Mouse (Mus musculus) embryonic facial prominence, embryonic 13.5 days (tissue): ENCODE measurements around the gene Rnf144b. TPM values are rescaled to one million over a fixed set of nuclear protein-coding genes. Genes with fewer than 3 reads are reported as not detected.

Experiments
- ATAC-seq: fragments of 200-750 bp; cut with Nextera tagmentation; 2 replicates; pipeline ENCODE4 v1.8.0; 2017; ENCODE audit warnings: low read depth; ENCODE audit not compliant: insufficient number of reproducible peaks, insufficient read depth, low FRiP score, low TSS enrichment
- H3K27ac ChIP-seq: fragments of 300-500 bp; sonication (generic); 2 replicates; pipeline ENCODE4 v1.5.1; 2015; ENCODE audit warnings: moderate library complexity, mild to moderate bottlenecking, inconsistent platforms
- H3K27me3 ChIP-seq: fragments of 300-500 bp; sonication (generic); 2 replicates; pipeline ENCODE4 v1.6.1; 2015; ENCODE audit warnings: mild to moderate bottlenecking, inconsistent platforms
- H3K36me3 ChIP-seq: fragments of 300-500 bp; sonication (generic); 2 replicates; pipeline ENCODE4 v1.6.1; 2015; ENCODE audit warnings: mild to moderate bottlenecking, inconsistent platforms
- H3K4me1 ChIP-seq: fragments of 300-500 bp; sonication (generic); 2 replicates; pipeline ENCODE4 v1.6.1; 2015; ENCODE audit warnings: inconsistent platforms
- H3K4me2 ChIP-seq: fragments of 300-500 bp; sonication (generic); 2 replicates; pipeline ENCODE4 v1.6.1; 2015; ENCODE audit warnings: moderate library complexity, mild to moderate bottlenecking, inconsistent platforms
- H3K4me3 ChIP-seq: fragments of 300-500 bp; sonication (generic); 2 replicates; pipeline ENCODE4 v1.5.1; 2015; ENCODE audit warnings: mild to moderate bottlenecking, inconsistent platforms
- H3K9ac ChIP-seq: fragments of 300-500 bp; sonication (generic); 2 replicates; pipeline ENCODE4 v1.6.1; 2015; ENCODE audit warnings: mild to moderate bottlenecking, inconsistent platforms
- H3K9me3 ChIP-seq: fragments of 300-500 bp; sonication (generic); 2 replicates; pipeline ENCODE4 v1.6.1; 2016; ENCODE audit warnings: inconsistent platforms
- WGBS: fragments of 180-500 bp; shearing (Covaris S2); methylation state at CpG from one replicate; pipeline ENCODE4 v1.1.7; 2015; ENCODE audit warnings: mixed read lengths; 5-methylcytosine and 5-hydroxymethylcytosine counted together
- polyA plus RNA-seq: library from polyadenylated mRNA; unstranded; fragments of >200 nt; fragmentation: Nextera tagmentation; extraction: Ambion mirVana; gene quantifications from 2 replicates; pipeline ENCODE4 v1.2.1, GENCODE M21; 2015

Rnf144b gene
- polyA plus RNA-seq, 1 experiment from 2014 or later = 2.2 TPM

DNA sequence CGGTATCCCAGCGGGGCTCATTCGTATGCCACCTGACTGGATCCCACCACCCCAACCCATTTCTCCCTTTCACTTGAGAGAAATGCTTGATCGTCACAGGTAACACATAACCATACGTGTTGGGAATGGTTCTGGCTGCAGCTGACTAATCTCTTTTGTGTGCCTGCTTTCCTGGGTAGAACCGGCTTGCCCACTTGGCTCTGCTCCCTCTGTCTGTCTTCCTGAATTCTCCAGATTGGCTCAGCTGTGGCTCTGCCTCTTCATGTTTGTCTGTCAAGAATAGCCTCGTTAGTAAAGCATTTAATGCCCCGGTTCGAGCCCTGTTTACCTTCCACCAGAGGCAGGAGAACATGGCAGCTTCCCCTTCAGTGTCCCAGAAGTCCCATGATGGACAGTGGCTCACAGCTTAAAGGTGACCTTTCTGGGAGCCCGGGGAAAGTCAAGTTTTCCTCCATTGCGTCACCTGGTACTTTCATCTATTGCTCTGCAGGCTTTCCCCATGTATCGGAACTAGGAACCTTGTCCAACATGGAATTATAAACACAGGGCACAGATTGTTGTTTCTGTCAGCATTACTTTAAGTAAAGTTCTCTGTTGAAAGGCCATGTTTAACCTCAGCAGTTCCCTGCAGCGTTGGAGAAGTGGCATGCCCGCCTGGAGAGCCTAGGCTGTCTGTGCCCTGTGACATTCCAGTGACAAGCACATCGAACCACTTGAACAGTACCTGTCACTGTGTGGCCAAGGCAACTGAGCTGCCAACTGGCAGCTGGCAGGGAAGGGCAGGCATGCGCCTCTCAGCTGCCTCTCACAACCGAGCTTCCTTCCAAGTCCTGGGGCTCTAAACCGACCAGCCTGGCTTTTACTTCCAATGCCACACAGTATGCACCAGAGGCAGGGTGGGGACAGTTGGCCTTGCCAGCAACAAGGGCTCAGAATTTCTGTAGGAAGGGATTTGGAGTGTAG is 101.4 kb downstream of the Rnf144b start:
- WGBS = 67% methylated on average over 18 of the region's 18 CpGs
- no peak for ATAC-seq
- H3K27me3 ChIP-seq = no peaks in the 10 kb centered on the region

DNA sequence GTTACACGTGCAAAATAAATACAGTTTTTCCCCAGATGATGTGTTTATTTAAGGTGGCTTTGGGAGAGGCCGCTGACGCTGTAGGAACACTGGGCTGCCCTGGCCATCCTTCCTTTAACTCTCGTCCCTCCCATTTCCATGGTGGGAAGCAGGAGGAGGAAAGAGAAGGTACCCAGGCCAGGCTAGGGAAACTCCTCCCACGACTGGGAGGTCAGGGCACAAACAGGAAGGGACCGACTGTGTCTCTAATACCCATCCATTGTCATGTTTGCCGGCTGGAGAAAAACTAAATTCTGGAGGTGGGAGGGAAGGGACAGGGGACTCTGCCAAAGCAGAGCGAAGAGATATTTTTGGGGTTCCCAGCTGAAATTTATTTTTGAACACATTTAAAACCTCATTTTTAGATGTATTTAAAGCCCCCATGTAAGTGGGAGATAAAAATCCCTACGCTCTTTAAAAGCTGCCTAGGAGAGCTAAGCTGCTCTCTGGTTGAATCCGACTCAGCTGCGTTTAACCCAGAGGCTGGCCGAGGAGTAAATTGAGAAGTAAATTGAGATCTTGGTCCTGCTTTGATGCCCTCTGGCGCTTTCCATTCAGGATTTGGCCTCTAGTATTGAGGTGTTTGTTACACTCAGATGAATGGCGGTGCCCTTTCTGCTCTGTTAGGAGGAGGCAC is 102.3 kb downstream of the Rnf144b start:
- Histone ChIP-seq H3K27ac (peak overlapping the region; percentile 28; the same call in 1 of the 2 replicates), H3K4me3 (no peak overlapping the region), H3K27me3 (no peaks in the 10 kb centered on the region), H3K9ac (0 out of 2 replicates have a peak overlapping the region, but pooled peaks have one; percentile 21), H3K9me3 (no peaks in the 10 kb centered on the region), H3K36me3 (no peaks in the 10 kb centered on the region), H3K4me1 (peaks cover 24% of the 10 kb centered on the region), H3K4me2 (no peak overlapping the region)
- no peak for ATAC-seq
- 11% methylated on average over 14 of the region's 14 CpGs for WGBS

More for the DNA sequence above, 101.4 kb downstream of the Rnf144b start:
- Histone ChIP-seq H3K36me3 (no peaks in the 10 kb centered on the region), H3K4me2 (no peak overlapping the region), H3K27ac (peak overlapping the region; percentile 55; the same call in 1 of the 2 replicates), H3K9ac (no peak overlapping the region), H3K9me3 (no peaks in the 10 kb centered on the region), H3K4me3 (no peak overlapping the region), H3K4me1 (peaks cover 24% of the 10 kb centered on the region)

DNA sequence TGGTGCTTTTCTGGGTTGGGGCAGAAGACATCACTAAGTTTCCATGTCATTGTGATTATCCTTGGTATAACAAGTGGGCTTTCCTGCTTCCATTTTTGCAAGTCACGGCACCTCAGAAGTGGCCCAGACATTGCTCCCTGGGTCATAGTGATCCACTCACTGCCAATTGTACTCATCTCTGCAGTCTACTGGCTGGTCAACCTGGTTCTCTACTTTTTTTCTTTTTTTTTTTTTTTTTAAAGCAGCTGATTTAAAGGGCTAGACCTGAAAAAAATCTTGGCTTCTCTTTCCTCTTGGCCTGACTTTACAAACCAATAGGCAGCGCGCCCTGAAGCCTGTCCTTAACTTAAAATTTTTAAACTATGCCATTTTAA is 102.9 kb downstream of the Rnf144b start:
- H3K9me3 ChIP-seq = no peaks in the 10 kb centered on the region
- 0 out of 2 replicates have a peak overlapping the region, but pooled peaks have one; percentile 28 for H3K27ac ChIP-seq
- WGBS = 72% methylated on average over 3 of the region's 3 CpGs
- no peaks in the 10 kb centered on the region for H3K27me3 ChIP-seq
- H3K36me3 ChIP-seq = no peaks in the 10 kb centered on the region
- ATAC-seq = no peak
- 0 out of 2 replicates have a peak overlapping the region, but pooled peaks have one; percentile 21 for H3K9ac ChIP-seq
- no peak overlapping the region for H3K4me2 ChIP-seq
- H3K4me3 ChIP-seq = no peak overlapping the region
- peaks cover 24% of the 10 kb centered on the region for H3K4me1 ChIP-seq

GRCm38 (mm10) chr13:47225802-47226201 is 103.3 kb downstream of the Rnf144b start:
- Histone ChIP-seq H3K4me3 (no peak overlapping the region), H3K9me3 (no peaks in the 10 kb centered on the region), H3K27me3 (no peaks in the 10 kb centered on the region), H3K36me3 (no peaks in the 10 kb centered on the region), H3K4me1 (peaks cover 24% of the 10 kb centered on the region), H3K4me2 (no peak overlapping the region), H3K27ac (no peak overlapping the region), H3K9ac (no peak overlapping the region)
- 74% methylated on average over 9 of the region's 9 CpGs for WGBS
- ATAC-seq = no peak

GRCm38 (mm10) chr13:47226521-47226920 is 104.1 kb downstream of the Rnf144b start:
- Histone ChIP-seq H3K9ac (no peak overlapping the region), H3K9me3 (no peaks in the 10 kb centered on the region), H3K27me3 (no peaks in the 10 kb centered on the region), H3K36me3 (no peaks in the 10 kb centered on the region), H3K4me2 (no peak overlapping the region), H3K4me1 (peaks cover 24% of the 10 kb centered on the region), H3K4me3 (no peak overlapping the region), H3K27ac (no peak overlapping the region)
- 85% methylated on average over 5 of the region's 5 CpGs for WGBS
- no peak for ATAC-seq

DNA sequence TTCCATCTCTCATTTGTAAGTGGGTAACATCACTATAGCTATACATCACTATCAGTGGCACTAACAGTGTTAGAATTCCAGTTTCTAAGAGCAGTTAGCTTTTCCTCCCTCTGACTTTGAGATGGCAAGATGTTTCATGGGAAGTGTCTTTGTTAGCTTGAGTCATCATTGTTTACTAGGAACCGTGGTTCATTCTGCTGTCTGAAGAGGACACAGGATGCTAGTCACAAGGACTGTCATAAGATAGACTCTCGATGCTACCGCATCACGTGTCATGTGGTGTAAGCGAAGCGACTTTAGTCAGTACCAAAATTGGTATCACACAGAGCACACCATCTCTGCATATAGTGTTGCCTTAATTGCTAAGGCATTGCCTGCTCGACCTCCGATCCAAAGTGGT is 105.7 kb downstream of the Rnf144b start:
- H3K27me3 ChIP-seq = no peaks in the 10 kb centered on the region
- no peaks in the 10 kb centered on the region for H3K9me3 ChIP-seq
- H3K4me3 ChIP-seq = no peak overlapping the region
- H3K4me1 ChIP-seq = peaks cover 32% of the 10 kb centered on the region
- no peak for ATAC-seq
- H3K36me3 ChIP-seq = no peaks in the 10 kb centered on the region
- no peak overlapping the region for H3K4me2 ChIP-seq
- H3K27ac ChIP-seq = no peak overlapping the region
- no peak overlapping the region for H3K9ac ChIP-seq
- 89% methylated on average over 8 of the region's 8 CpGs for WGBS

GRCm38 (mm10) chr13:47228626-47229190 is 106.3 kb downstream of the Rnf144b start:
- no peaks in the 10 kb centered on the region for H3K36me3 ChIP-seq
- no peak overlapping the region for H3K4me3 ChIP-seq
- no peak overlapping the region for H3K9ac ChIP-seq
- H3K4me1 ChIP-seq = peaks cover 32% of the 10 kb centered on the region
- ATAC-seq = no peak
- no peaks in the 10 kb centered on the region for H3K9me3 ChIP-seq
- no peaks in the 10 kb centered on the region for H3K27me3 ChIP-seq
- H3K27ac ChIP-seq = no peak overlapping the region
- H3K4me2 ChIP-seq = no peak overlapping the region
- 88% methylated on average over 12 of the region's 12 CpGs for WGBS

- Histone ChIP-seq H3K4me3 (no peak overlapping the region), H3K4me2 (no peak overlapping the region), H3K27me3 (no peaks in the 10 kb centered on the region), H3K4me1 (peaks cover 15% of the 10 kb centered on the region; the same call in 1 of the 2 replicates), H3K36me3 (no peaks in the 10 kb centered on the region), H3K27ac (no peak overlapping the region), H3K9me3 (no peaks in the 10 kb centered on the region), H3K9ac (no peak overlapping the region)
- ATAC-seq = no peak
- WGBS = 34% methylated on average over 6 of the region's 6 CpGs
These were observed 109.7 kb downstream of the Rnf144b start for GRCm38 (mm10) chr13:47232163-47232562.

DNA sequence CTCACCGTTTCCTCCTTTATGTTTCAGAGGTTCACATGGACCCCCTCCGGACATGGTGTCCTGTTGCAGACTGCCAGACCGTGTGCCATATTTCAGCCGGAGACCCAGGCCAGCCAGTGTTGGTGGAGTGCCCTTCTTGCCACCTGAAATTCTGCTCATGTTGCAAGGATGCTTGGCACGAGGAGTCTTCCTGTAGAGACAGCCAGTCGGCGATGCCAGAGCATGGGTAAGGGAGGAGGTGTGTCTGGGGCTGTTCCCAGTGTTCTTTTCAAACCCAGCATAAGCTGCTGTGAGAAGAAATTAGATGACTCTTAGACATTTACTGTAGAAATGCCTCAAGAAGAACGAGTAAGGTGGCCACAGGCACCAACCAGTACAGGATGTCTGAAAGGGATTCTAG is 114.9 kb downstream of the Rnf144b start:
- Histone ChIP-seq H3K27me3 (no peaks in the 10 kb centered on the region), H3K4me3 (no peak overlapping the region), H3K4me2 (no peak overlapping the region), H3K27ac (no peak overlapping the region), H3K36me3 (no peaks in the 10 kb centered on the region), H3K4me1 (peaks cover 11% of the 10 kb centered on the region; the same call in 1 of the 2 replicates), H3K9ac (no peak overlapping the region), H3K9me3 (no peaks in the 10 kb centered on the region)
- WGBS = 88% methylated on average over 8 of the region's 8 CpGs
- ATAC-seq = no peak

DNA sequence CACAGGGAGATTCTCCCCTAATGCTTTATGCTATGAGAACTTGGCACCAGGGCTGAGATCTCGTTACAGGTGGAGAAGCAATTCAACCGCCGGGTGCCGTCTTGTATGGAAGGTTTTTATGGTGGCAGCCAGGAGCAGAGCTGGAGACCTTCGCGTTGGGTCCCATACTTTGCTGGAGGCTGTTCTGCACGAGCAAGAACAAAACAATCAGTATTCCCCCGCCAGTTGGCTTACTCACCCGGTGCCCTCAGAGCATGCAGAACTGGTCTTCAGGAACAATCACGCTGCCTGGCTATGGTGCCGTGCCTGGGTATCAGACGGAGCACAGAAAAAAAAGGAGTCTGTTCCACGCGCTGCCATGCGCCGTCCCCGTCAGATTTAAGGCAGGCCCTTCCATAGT is 115.7 kb downstream of the Rnf144b start:
- H3K9me3 ChIP-seq = no peaks in the 10 kb centered on the region
- no peak overlapping the region for H3K27ac ChIP-seq
- H3K4me1 ChIP-seq = peaks cover 7% of the 10 kb centered on the region; the same call in 1 of the 2 replicates
- H3K27me3 ChIP-seq = no peaks in the 10 kb centered on the region
- no peak overlapping the region for H3K9ac ChIP-seq
- no peaks in the 10 kb centered on the region for H3K36me3 ChIP-seq
- no peak overlapping the region for H3K4me3 ChIP-seq
- H3K4me2 ChIP-seq = no peak overlapping the region
- no peak for ATAC-seq
- WGBS = 81% methylated on average over 17 of the region's 17 CpGs

- Histone ChIP-seq H3K27ac (no peak overlapping the region), H3K4me1 (peaks cover 32% of the 10 kb centered on the region), H3K9ac (no peak overlapping the region), H3K27me3 (no peaks in the 10 kb centered on the region), H3K36me3 (no peaks in the 10 kb centered on the region), H3K9me3 (no peaks in the 10 kb centered on the region), H3K4me3 (no peak overlapping the region), H3K4me2 (no peak overlapping the region)
- ATAC-seq = no peak
- 91% methylated on average over 6 of the region's 6 CpGs for WGBS
These were observed 121.1 kb downstream of the Rnf144b start for GRCm38 (mm10) chr13:47243569-47243968.
